Mouse (Mus musculus) urinary bladder, adult 2 months (tissue): Measurements from ENCODE around the gene Rnf44. TPM values are rescaled to one million over a fixed set of nuclear protein-coding genes. Genes with fewer than 3 reads are reported as not detected.

Source experiments
- polyA plus RNA-seq: library from polyadenylated mRNA; depleted of rRNA; stranded (reverse); fragments of >200 nt; gene quantifications from 2 replicates; pipeline ENCODE4 v1.2.3, GENCODE M21; 2012; rRNA removed

Rnf44 gene
- polyA plus RNA-seq, 1 experiment: 69.3 TPM

Other genes with a start within 250 kb of the Rnf44 start
- 17.7 and 20.9 TPM in 2 replicates for gene Thoc3, start 225.1 kb downstream of the Rnf44 start, polyA plus RNA-seq
- gene Simc1, start 190.1 kb downstream of the Rnf44 start, polyA plus RNA-seq: 5.4 and 5.8 TPM in 2 replicates
- gene 4833439L19Rik, start 128.5 kb downstream of the Rnf44 start, polyA plus RNA-seq: 101 and 105 TPM in 2 replicates
- 28.7 and 39.4 TPM in 2 replicates for gene Arl10, start 118.9 kb downstream of the Rnf44 start, polyA plus RNA-seq
- gene Nop16, start 103.8 kb downstream of the Rnf44 start, polyA plus RNA-seq: 26.1 and 29.7 TPM in 2 replicates
- gene Higd2a, start 103.7 kb downstream of the Rnf44 start, polyA plus RNA-seq: 165 and 194 TPM in 2 replicates
- gene Cltb, start 82.6 kb downstream of the Rnf44 start, polyA plus RNA-seq: 70.9 and 84.6 TPM in 2 replicates
- gene Faf2, start 72.1 kb downstream of the Rnf44 start, polyA plus RNA-seq: 37.9 and 41.1 TPM in 2 replicates
- gene Cdhr2, start 7.6 kb upstream of the Rnf44 start, polyA plus RNA-seq: 0.03 TPM in 2 replicates
- gene Gprin1, start 56.0 kb upstream of the Rnf44 start, polyA plus RNA-seq: 0.07 and 0.10 TPM in 2 replicates
- gene Sncb, start 72.7 kb upstream of the Rnf44 start, polyA plus RNA-seq: 0.08 and 0.18 TPM in 2 replicates
- gene Eif4e1b, start 90.1 kb upstream of the Rnf44 start, polyA plus RNA-seq: 0.21 and 0.34 TPM in 2 replicates
- gene Tspan17, start 95.5 kb upstream of the Rnf44 start, polyA plus RNA-seq: 33.0 and 37.0 TPM in 2 replicates